Mouse (Mus musculus) embryonic fibroblast, embryonic 13.5 days (primary cell): ENCODE results near the gene Cacna1d.

Experiments used
- CTCF ChIP-seq: IDR thresholded peaks from 2 replicates; pipeline ENCODE4 v1.5.1; 2011; ENCODE audit warnings: mild to moderate bottlenecking, control low read depth, low read length, moderate library complexity, borderline replicate concordance; ENCODE audit not compliant: insufficient read depth
- POLR2A ChIP-seq: IDR thresholded peaks from 2 replicates; pipeline ENCODE4 v1.6.1; 2011; ENCODE audit warnings: low read depth, mild to moderate bottlenecking, control low read depth, low read length, moderate library complexity

DNA sequence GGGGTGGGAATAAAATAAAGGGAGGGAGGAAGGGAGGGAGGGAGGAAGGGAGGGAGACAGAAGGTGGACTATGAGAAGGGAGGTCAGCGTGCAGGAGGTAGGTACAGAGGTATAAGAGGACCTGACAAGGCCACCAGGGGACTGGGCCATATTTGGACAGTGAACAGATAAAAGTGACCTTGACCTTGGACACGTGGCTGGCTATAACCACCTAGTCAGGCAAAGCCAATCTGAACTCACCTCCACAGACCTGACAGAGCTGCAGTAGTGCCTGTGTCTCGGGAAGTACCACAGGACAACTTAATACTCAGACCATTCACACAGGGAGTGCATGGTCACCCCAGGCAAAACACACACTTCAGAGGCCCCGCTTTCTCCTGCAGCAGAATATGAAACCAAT, 236.5 kb downstream of the Cacna1d start:
- TF ChIP-seq POLR2A (no peak), CTCF (no peak)
